Mouse (Mus musculus): ENCODE data around the gene Gm47969. TPM values are rescaled to one million over a fixed set of nuclear protein-coding genes. Genes with fewer than 3 reads are reported as not detected.
"Not testable (repeated sequence)": the region's sequence is repeated elsewhere in the genome, so short reads cannot be mapped to it uniquely, and the experiment has no call there.

Gene Gm47969
- total RNA-seq (2014; rRNA removed) (not detected in 2 replicates), polyA plus RNA-seq (2015; fragmentation: Nextera tagmentation; extraction: Ambion mirVana) (not detected in 2 replicates)

- Histone ChIP-seq H3K36me3 (ENCODE audit: insufficient read depth, low read length) (no peaks in the 10 kb centered on the region), H3K27ac (no peak within 1 kb of the TSS), H3K9me3 (ENCODE audit: low read length) (no peaks in the 10 kb centered on the region), H3K9ac (replicated peaks; ENCODE audit: low read length) (no peak within 1 kb of the TSS), H3K4me2 (ENCODE audit: low read depth, low read length) (no peak within 1 kb of the TSS), H3K27me3 (ENCODE audit: insufficient read depth, low read length) (no peaks in the 10 kb centered on the region), H3K4me3 (ENCODE audit: low read length) (no peak within 1 kb of the TSS), H3K4me1 (ENCODE audit: insufficient read depth, low read length) (no peaks in the 10 kb centered on the region)
- ATAC-seq: no peak
- no peak for TF ChIP-seq CTCF (IDR thresholded peaks at IDR 0.05; ENCODE audit: low read depth)
- WGBS: 81% methylated on average over 5 of the region's 5 CpGs
- no peak for DNase-seq (ENCODE audit: low spot score)
These were observed at the start of gene Gm47969 for GRCm38 (mm10) chr1:83044882-83045427. Gene Gm47969, plus strand, starts transcription at chr1:83044932.

GRCm38 (mm10) chr1:83000306-83000705, 44.4 kb upstream of the Gm47969 start, which contains the start of gene Gm47959:
Gene Gm47959, plus strand, starts transcription at chr1:83000548.
- not testable (repeated sequence) for H3K27me3 ChIP-seq (ENCODE audit: insufficient read depth, low read length); H3K9me3 ChIP-seq (ENCODE audit: low read length); H3K4me3 ChIP-seq (ENCODE audit: low read length); H3K36me3 ChIP-seq (ENCODE audit: insufficient read depth, low read length); DNase-seq (ENCODE audit: low spot score); H3K27ac ChIP-seq; H3K9ac ChIP-seq (replicated peaks; ENCODE audit: low read length); H3K4me1 ChIP-seq (ENCODE audit: insufficient read depth, low read length); H3K4me2 ChIP-seq (ENCODE audit: low read depth, low read length); ATAC-seq
- 94% methylated on average over 5 of the region's 9 CpGs for WGBS

- DNase-seq (ENCODE audit: low spot score): no peak
- Histone ChIP-seq H3K9ac (replicated peaks; ENCODE audit: low read length) (no peak overlapping the region), H3K27me3 (ENCODE audit: insufficient read depth, low read length) (no peaks in the 10 kb centered on the region), H3K9me3 (ENCODE audit: low read length) (no peaks in the 10 kb centered on the region), H3K36me3 (ENCODE audit: insufficient read depth, low read length) (no peaks in the 10 kb centered on the region), H3K27ac (no peak overlapping the region), H3K4me3 (ENCODE audit: low read length) (no peak overlapping the region), H3K4me1 (ENCODE audit: insufficient read depth, low read length) (no peaks in the 10 kb centered on the region), H3K4me2 (ENCODE audit: low read depth, low read length) (no peak overlapping the region)
- no peak for TF ChIP-seq CTCF (IDR thresholded peaks at IDR 0.05; ENCODE audit: low read depth)
- 79% methylated on average over 8 of the region's 8 CpGs for WGBS
- no peak for ATAC-seq
These were observed 38.2 kb upstream of the Gm47969 start for GRCm38 (mm10) chr1:83006218-83007179.

GRCm38 (mm10) chr1:83007471-83007870, 37.3 kb upstream of the Gm47969 start:
- no peak overlapping the region for H3K27ac ChIP-seq
- peak; percentile 18 for DNase-seq (ENCODE audit: low spot score)
- H3K9me3 ChIP-seq (ENCODE audit: low read length): no peaks in the 10 kb centered on the region
- H3K4me3 ChIP-seq (ENCODE audit: low read length): no peak overlapping the region
- no peak for ATAC-seq
- no peak overlapping the region for H3K4me2 ChIP-seq (ENCODE audit: low read depth, low read length)
- WGBS: 70% methylated on average over 6 of the region's 6 CpGs
- H3K36me3 ChIP-seq (ENCODE audit: insufficient read depth, low read length): no peaks in the 10 kb centered on the region
- H3K4me1 ChIP-seq (ENCODE audit: insufficient read depth, low read length): no peaks in the 10 kb centered on the region
- no peak for TF ChIP-seq CTCF (IDR thresholded peaks at IDR 0.05; ENCODE audit: low read depth)
- no peak overlapping the region for H3K9ac ChIP-seq (replicated peaks; ENCODE audit: low read length)
- no peaks in the 10 kb centered on the region for H3K27me3 ChIP-seq (ENCODE audit: insufficient read depth, low read length)

- TF ChIP-seq CTCF (IDR thresholded peaks at IDR 0.05; ENCODE audit: low read depth): no peak
- WGBS: 95% methylated on average over 3 of the region's 3 CpGs
- no peaks in the 10 kb centered on the region for H3K9me3 ChIP-seq (ENCODE audit: low read length)
- no peaks in the 10 kb centered on the region for H3K4me1 ChIP-seq (ENCODE audit: insufficient read depth, low read length)
- no peaks in the 10 kb centered on the region for H3K27me3 ChIP-seq (ENCODE audit: insufficient read depth, low read length)
- no peak for DNase-seq (ENCODE audit: low spot score)
- no peak for ATAC-seq
- no peak overlapping the region for H3K9ac ChIP-seq (replicated peaks; ENCODE audit: low read length)
- H3K4me3 ChIP-seq (ENCODE audit: low read length): no peak overlapping the region
- no peaks in the 10 kb centered on the region for H3K36me3 ChIP-seq (ENCODE audit: insufficient read depth, low read length)
- H3K4me2 ChIP-seq (ENCODE audit: low read depth, low read length): no peak overlapping the region
- H3K27ac ChIP-seq: no peak overlapping the region
These were observed 30.3 kb upstream of the Gm47969 start for GRCm38 (mm10) chr1:83014477-83014876.

GRCm38 (mm10) chr1:83015329-83015879, 29.3 kb upstream of the Gm47969 start:
- WGBS: 80% methylated on average over 10 of the region's 10 CpGs
- DNase-seq (ENCODE audit: low spot score): no peak
- no peaks in the 10 kb centered on the region for H3K4me1 ChIP-seq (ENCODE audit: insufficient read depth, low read length)
- no peak overlapping the region for H3K4me2 ChIP-seq (ENCODE audit: low read depth, low read length)
- TF ChIP-seq CTCF (IDR thresholded peaks at IDR 0.05; ENCODE audit: low read depth): no peak
- ATAC-seq: no peak
- H3K36me3 ChIP-seq (ENCODE audit: insufficient read depth, low read length): no peaks in the 10 kb centered on the region
- no peak overlapping the region for H3K27ac ChIP-seq
- no peaks in the 10 kb centered on the region for H3K9me3 ChIP-seq (ENCODE audit: low read length)
- no peak overlapping the region for H3K4me3 ChIP-seq (ENCODE audit: low read length)
- no peaks in the 10 kb centered on the region for H3K27me3 ChIP-seq (ENCODE audit: insufficient read depth, low read length)
- no peak overlapping the region for H3K9ac ChIP-seq (replicated peaks; ENCODE audit: low read length)

Data from hindbrain, postnatal 0 days (tissue).